Mouse (Mus musculus) kidney, adult 2 months (tissue): ENCODE results near the gene Fmo9. TPM values are rescaled to one million over a fixed set of nuclear protein-coding genes. Genes with fewer than 3 reads are reported as not detected.

Experiments used
- DNase-seq: peaks from one replicate; pipeline ENCODE4 v3.0.0; 2021
- H3K27ac ChIP-seq: fragments of 200-500 bp; 2 replicates; pipeline ENCODE4 v1.5.1; 2012; ENCODE audit warnings: low read depth, low read length, control low read depth, inconsistent platforms; ENCODE audit not compliant: insufficient read depth
- H3K27me3 ChIP-seq: fragments of 200-500 bp; replicated peaks from 2 replicates; pipeline ENCODE4 v1.6.1; 2012; ENCODE audit warnings: mild to moderate bottlenecking, moderate library complexity, low read length, inconsistent platforms; ENCODE audit not compliant: control insufficient read depth, insufficient read depth
- H3K36me3 ChIP-seq: fragments of 200-500 bp; 2 replicates; pipeline ENCODE4 v1.6.1; 2012; ENCODE audit warnings: mild to moderate bottlenecking, moderate library complexity, low read length, inconsistent platforms; ENCODE audit not compliant: control insufficient read depth, insufficient read depth
- H3K4me1 ChIP-seq: fragments of 200-500 bp; 2 replicates; pipeline ENCODE4 v1.6.1; 2011; ENCODE audit warnings: low read length; ENCODE audit not compliant: control insufficient read depth, insufficient read depth
- H3K4me3 ChIP-seq: fragments of 200-500 bp; 2 replicates; pipeline ENCODE4 v1.5.1; 2011; ENCODE audit warnings: mild to moderate bottlenecking, low read depth, low read length, control low read depth; ENCODE audit not compliant: insufficient read depth
- CTCF ChIP-seq: fragments of 200-500 bp; conservative IDR thresholded peaks from 2 replicates; pipeline ENCODE4 v1.5.1; 2011; ENCODE audit warnings: low read depth, mild to moderate bottlenecking, control low read depth, low read length, moderate library complexity, mixed read lengths; ENCODE audit not compliant: insufficient read depth, insufficient read length
- POLR2A ChIP-seq: fragments of 200-500 bp; IDR thresholded peaks from one replicate; pipeline ENCODE4 v1.6.1; 2011; ENCODE audit warnings: low read depth, low read length, control low read depth
- WGBS: fragments of 180-500 bp; shearing (Covaris S2); methylation state at CpG from one replicate; pipeline ENCODE4 v1.1.7; 2018; 5-methylcytosine and 5-hydroxymethylcytosine counted together
- polyA plus RNA-seq: library from polyadenylated mRNA; depleted of rRNA; stranded (reverse); fragments of >200 nt; gene quantifications from 2 replicates; pipeline ENCODE4 v1.2.3, GENCODE M21; 2012; rRNA removed

Gene Fmo9
- not detected in 2 replicates for polyA plus RNA-seq

GRCm38 (mm10) chr1:166681745-166682144 is at the start of gene Fmo9:
Gene Fmo9, minus strand, starts transcription at chr1:166681845.
- Histone ChIP-seq H3K27me3 (no peaks in the 10 kb centered on the region), H3K4me1 (no peaks in the 10 kb centered on the region), H3K36me3 (no peaks in the 10 kb centered on the region), H3K4me3 (no peak within 1 kb of the TSS), H3K27ac (no peak within 1 kb of the TSS)
- WGBS, result 68% methylated on average over 1 of the region's 1 CpGs
- TF ChIP-seq POLR2A (no peak), CTCF (no peak)
- DNase-seq, result no peak

- 51% methylated on average over 4 of the region's 4 CpGs for WGBS
- H3K27ac ChIP-seq, result no peak overlapping the region
- no peaks in the 10 kb centered on the region for H3K27me3 ChIP-seq
- H3K4me1 ChIP-seq, result no peaks in the 10 kb centered on the region
- H3K36me3 ChIP-seq, result no peaks in the 10 kb centered on the region
- H3K4me3 ChIP-seq, result no peak overlapping the region
- TF ChIP-seq POLR2A (no peak), CTCF (no peak)
- no peak for DNase-seq
Observed at GRCm38 (mm10) chr1:166730886-166731285, 49.2 kb upstream of the Fmo9 start.

GRCm38 (mm10) chr1:166730215-166730614 is 48.6 kb upstream of the Fmo9 start:
- TF ChIP-seq POLR2A (no peak), CTCF (no peak)
- Histone ChIP-seq H3K4me3 (no peak overlapping the region), H3K27ac (no peak overlapping the region), H3K4me1 (no peaks in the 10 kb centered on the region), H3K36me3 (no peaks in the 10 kb centered on the region), H3K27me3 (no peaks in the 10 kb centered on the region)
- DNase-seq, result no peak
- WGBS, result 62% methylated on average over 2 of the region's 2 CpGs

- H3K4me1 ChIP-seq, result no peaks in the 10 kb centered on the region
- H3K27ac ChIP-seq, result no peak overlapping the region
- TF ChIP-seq POLR2A (no peak), CTCF (no peak)
- no peak overlapping the region for H3K4me3 ChIP-seq
- no peaks in the 10 kb centered on the region for H3K36me3 ChIP-seq
- DNase-seq, result no peak
- 91% methylated on average over 7 of the region's 7 CpGs for WGBS
- H3K27me3 ChIP-seq, result no peaks in the 10 kb centered on the region
Observed at GRCm38 (mm10) chr1:166710861-166711260, 29.2 kb upstream of the Fmo9 start.

GRCm38 (mm10) chr1:166702270-166702912 is 20.7 kb upstream of the Fmo9 start:
- WGBS, result 69% methylated on average over 10 of the region's 10 CpGs

GRCm38 (mm10) chr1:166669264-166669663 is 12.4 kb downstream of the Fmo9 start:
- no peaks in the 10 kb centered on the region for H3K36me3 ChIP-seq
- H3K4me3 ChIP-seq, result no peak overlapping the region
- 87% methylated on average over 5 of the region's 5 CpGs for WGBS
- no peaks in the 10 kb centered on the region for H3K4me1 ChIP-seq
- DNase-seq, result no peak
- H3K27me3 ChIP-seq, result no peaks in the 10 kb centered on the region
- TF ChIP-seq POLR2A, result no peak
- TF ChIP-seq CTCF, result no peak
- H3K27ac ChIP-seq, result no peak overlapping the region

More at GRCm38 (mm10) chr1:166702270-166702912, 20.7 kb upstream of the Fmo9 start:
- H3K4me3 ChIP-seq, result no peak overlapping the region
- no peaks in the 10 kb centered on the region for H3K36me3 ChIP-seq
- DNase-seq, result no peak
- TF ChIP-seq CTCF (no peak), POLR2A (no peak)
- H3K27me3 ChIP-seq, result no peaks in the 10 kb centered on the region
- H3K4me1 ChIP-seq, result no peaks in the 10 kb centered on the region
- H3K27ac ChIP-seq, result no peak overlapping the region

- no peak for DNase-seq
- WGBS, result 84% methylated on average over 8 of the region's 8 CpGs
- no peaks in the 10 kb centered on the region for H3K36me3 ChIP-seq
Observed at GRCm38 (mm10) chr1:166660800-166661199, 20.8 kb downstream of the Fmo9 start.

More at GRCm38 (mm10) chr1:166660800-166661199, 20.8 kb downstream of the Fmo9 start:
- Histone ChIP-seq H3K27me3 (no peaks in the 10 kb centered on the region), H3K27ac (no peak overlapping the region), H3K4me1 (no peaks in the 10 kb centered on the region), H3K4me3 (no peak overlapping the region)
- TF ChIP-seq CTCF (no peak), POLR2A (no peak)
